Comparison of ENCODE assay signal across 24 mouse cellular contexts in the genomic region with DNA sequence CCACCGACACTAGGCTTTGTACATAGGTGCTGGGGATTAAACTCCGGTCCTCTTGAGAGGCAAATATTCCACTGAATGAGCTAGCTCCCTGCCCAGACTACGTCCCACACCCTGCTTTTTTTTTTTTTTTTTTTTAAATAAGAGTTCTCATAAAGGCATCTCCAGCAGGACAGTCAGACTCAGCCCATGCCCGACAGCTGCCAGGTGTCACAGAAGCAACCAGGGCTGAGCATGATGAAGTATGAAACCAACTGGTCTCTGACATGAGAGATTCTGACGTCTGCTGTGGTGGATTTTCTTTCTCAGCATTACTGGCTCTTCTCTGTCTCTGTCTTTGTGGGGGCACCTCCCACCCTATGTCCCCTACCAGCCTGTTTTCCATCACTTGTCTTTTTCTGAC. TPM values are rescaled to one million over a fixed set of nuclear protein-coding genes. Genes with fewer than 3 reads are reported as not detected.
DNase-seq lines count a peak whose midpoint lies in the region; ATAC-seq and TF ChIP-seq lines count a peak whose summit lies in the region.
"Had no signal": no experiment of that assay in that cellular context is flagged by ENCODE, and none has a peak within 500 bp of the region (broad histone marks: within the 10 kb centered on the region; RNA-seq: fewer than 3 reads in every experiment).

No protein-coding gene starts in this region.

- no peak for DNase-seq in heart, embryonic 10.5 days (ENCODE audit: low spot score)
- DNase-seq in heart, adult 9 months (ENCODE audit: low spot score in 2 of 2), result no peak
- DNase-seq in midbrain, postnatal 0 days (ENCODE audit: low spot score), result no peak
- DNase-seq in cerebellum, postnatal 14 days, result no peak
- DNase-seq: adrenal gland, postnatal 10 days; B cell, adult 2 months; cerebellum, adult 11-12 months; cerebellum, postnatal 36 days; gastrocnemius, postnatal 25 days; left cerebral cortex, postnatal 4 days; liver, embryonic 13.5 days; right cerebral cortex, postnatal 4 days; thymus, postnatal 4 days had no signal

- 67% methylated on average over 5 of the region's 5 CpGs for WGBS in heart, embryonic 10.5 days
- 58% methylated on average over 5 of the region's 5 CpGs for WGBS in intestine, embryonic 15.5 days
- WGBS in intestine, embryonic 16.5 days, result 65% methylated on average over 5 of the region's 5 CpGs
- WGBS in midbrain, embryonic 16.5 days, result 61% methylated on average over 5 of the region's 5 CpGs
- WGBS in midbrain, postnatal 0 days, result 71% methylated on average over 5 of the region's 5 CpGs

- ATAC-seq in intestine, embryonic 15.5 days, result no peak
- no peak for ATAC-seq in intestine, embryonic 16.5 days
- no peak for ATAC-seq in midbrain, embryonic 16.5 days
- ATAC-seq in midbrain, postnatal 0 days (ENCODE audit: low FRiP score), result no peak

- H3K27me3 ChIP-seq in heart, embryonic 10.5 days (ENCODE audit: insufficient read depth, poor library complexity, severe bottlenecking), result peaks cover 8% of the 10 kb centered on the region; the same call in 1 of the 2 replicates
- H3K27me3 ChIP-seq in intestine, embryonic 15.5 days (replicated peaks), result peaks cover 7% of the 10 kb centered on the region; the same call in 1 of the 2 replicates
- no peaks in the 10 kb centered on the region for H3K27me3 ChIP-seq in intestine, embryonic 16.5 days (replicated peaks; ENCODE audit: control insufficient read depth, insufficient read depth, low read length)
- H3K27me3 ChIP-seq in midbrain, embryonic 16.5 days (ENCODE audit: control insufficient read depth, insufficient read depth, low read depth, low read length), result no peaks in the 10 kb centered on the region
- H3K27me3 ChIP-seq in midbrain, postnatal 0 days (ENCODE audit: insufficient read depth, low read length), result no peaks in the 10 kb centered on the region
- H3K27me3 ChIP-seq: neural tube, embryonic 15.5 days had no signal

- no peak overlapping the region for H3K9ac ChIP-seq in intestine, embryonic 15.5 days
- H3K9ac ChIP-seq in intestine, embryonic 16.5 days (ENCODE audit: low read depth, low read length), result no peak overlapping the region
- peak overlapping the region; percentile 10; the same call in 1 of the 2 replicates for H3K9ac ChIP-seq in midbrain, embryonic 16.5 days (ENCODE audit: low read depth, low read length)
- no peak overlapping the region for H3K9ac ChIP-seq in midbrain, postnatal 0 days (replicated peaks; ENCODE audit: low read length, poor library complexity, severe bottlenecking)
- H3K9ac ChIP-seq: liver, embryonic 13.5 days; lung, embryonic 15.5 days; neural tube, embryonic 15.5 days had no signal

- peaks cover 19% of the 10 kb centered on the region for H3K4me1 ChIP-seq in heart, embryonic 10.5 days
- H3K4me1 ChIP-seq in intestine, embryonic 15.5 days (replicated peaks), result no peaks in the 10 kb centered on the region
- no peaks in the 10 kb centered on the region for H3K4me1 ChIP-seq in intestine, embryonic 16.5 days (ENCODE audit: control insufficient read depth, insufficient read depth, low read length)
- no peaks in the 10 kb centered on the region for H3K4me1 ChIP-seq in midbrain, embryonic 16.5 days (ENCODE audit: control insufficient read depth, insufficient read depth, low read length)
- H3K4me1 ChIP-seq in midbrain, postnatal 0 days (ENCODE audit: insufficient read depth, low read length), result no peaks in the 10 kb centered on the region
- H3K4me1 ChIP-seq: lung, embryonic 15.5 days had no signal

- peak overlapping the region; percentile 31; the same call in 1 of the 2 replicates for H3K4me3 ChIP-seq in heart, embryonic 10.5 days
- H3K4me3 ChIP-seq in intestine, embryonic 15.5 days (replicated peaks), result no peak overlapping the region
- H3K4me3 ChIP-seq in intestine, embryonic 16.5 days (ENCODE audit: low read length), result no peak overlapping the region
- no peak overlapping the region for H3K4me3 ChIP-seq in midbrain, embryonic 16.5 days (ENCODE audit: low read depth, low read length)
- no peak overlapping the region for H3K4me3 ChIP-seq in midbrain, postnatal 0 days (ENCODE audit: low read depth, low read length)
- H3K4me3 ChIP-seq: forebrain, embryonic 10.5 days; hindbrain, embryonic 10.5 days; layer of hippocampus, adult 2 months; liver, embryonic 13.5 days; lung, embryonic 15.5 days; neural tube, embryonic 15.5 days had no signal

- no peak for TF ChIP-seq CTCF in midbrain, postnatal 0 days (IDR thresholded peaks at IDR 0.05)

- no peaks in the 10 kb centered on the region for H3K9me3 ChIP-seq in heart, embryonic 10.5 days
- H3K9me3 ChIP-seq in intestine, embryonic 15.5 days, result no peaks in the 10 kb centered on the region
- no peaks in the 10 kb centered on the region for H3K9me3 ChIP-seq in intestine, embryonic 16.5 days (ENCODE audit: control insufficient read depth, low read length)
- no peaks in the 10 kb centered on the region for H3K9me3 ChIP-seq in midbrain, embryonic 16.5 days (replicated peaks; ENCODE audit: control insufficient read depth, low read length, poor library complexity, severe bottlenecking)
- no peaks in the 10 kb centered on the region for H3K9me3 ChIP-seq in midbrain, postnatal 0 days (ENCODE audit: low read length)
- H3K9me3 ChIP-seq: forebrain, embryonic 10.5 days; hindbrain, embryonic 10.5 days; liver, embryonic 13.5 days; lung, embryonic 15.5 days; neural tube, embryonic 15.5 days had no signal

- H3K36me3 ChIP-seq in heart, embryonic 10.5 days, result no peaks in the 10 kb centered on the region
- no peaks in the 10 kb centered on the region for H3K36me3 ChIP-seq in intestine, embryonic 15.5 days
- no peaks in the 10 kb centered on the region for H3K36me3 ChIP-seq in intestine, embryonic 16.5 days (ENCODE audit: control insufficient read depth, insufficient read depth, low read length)
- no peaks in the 10 kb centered on the region for H3K36me3 ChIP-seq in midbrain, embryonic 16.5 days (ENCODE audit: control insufficient read depth, insufficient read depth, low read length)
- no peaks in the 10 kb centered on the region for H3K36me3 ChIP-seq in midbrain, postnatal 0 days (ENCODE audit: insufficient read depth, low read length)
- H3K36me3 ChIP-seq: forebrain, embryonic 10.5 days; hindbrain, embryonic 10.5 days; liver, embryonic 13.5 days; lung, embryonic 15.5 days; neural tube, embryonic 15.5 days had no signal

- peak overlapping the region; percentile 37; the same call in 1 of the 2 replicates for H3K4me2 ChIP-seq in intestine, embryonic 15.5 days (replicated peaks)
- no peak overlapping the region for H3K4me2 ChIP-seq in intestine, embryonic 16.5 days (ENCODE audit: low read depth, low read length)
- no peak overlapping the region for H3K4me2 ChIP-seq in midbrain, embryonic 16.5 days (ENCODE audit: low read length)
- H3K4me2 ChIP-seq in midbrain, postnatal 0 days (ENCODE audit: low read depth, low read length, poor library complexity, severe bottlenecking), result no peak overlapping the region
- H3K4me2 ChIP-seq: liver, embryonic 13.5 days; lung, embryonic 15.5 days; neural tube, embryonic 15.5 days had no signal

- H3K27ac ChIP-seq in heart, embryonic 10.5 days, result 0 out of 2 replicates have a peak overlapping the region, but pooled peaks have one; percentile 52
- H3K27ac ChIP-seq in intestine, embryonic 15.5 days, result no peak overlapping the region
- H3K27ac ChIP-seq in intestine, embryonic 16.5 days (ENCODE audit: low read length), result no peak overlapping the region
- no peak overlapping the region for H3K27ac ChIP-seq in midbrain, embryonic 16.5 days (ENCODE audit: low read length)
- H3K27ac ChIP-seq in midbrain, postnatal 0 days (ENCODE audit: low read depth, low read length), result no peak overlapping the region
- H3K27ac ChIP-seq: forebrain, embryonic 10.5 days; hindbrain, embryonic 10.5 days; layer of hippocampus, adult 2 months; liver, embryonic 13.5 days; lung, embryonic 15.5 days; macrophage; neural tube, embryonic 15.5 days had no signal

RNA-seq across cellular contexts. Expression of a gene that starts 21.5 kb away (rescaled TPM):
- 20.3 and 20.7 TPM in 2 replicates for polyA plus RNA-seq in heart, embryonic 10.5 days (2016; fragmentation: Nextera tagmentation; extraction: Ambion mirVana)
- polyA plus RNA-seq in intestine, embryonic 15.5 days (2015; fragmentation: Nextera tagmentation; extraction: Ambion mirVana), result 13.3 and 16.9 TPM in 2 replicates
- polyA plus RNA-seq in intestine, embryonic 16.5 days (2015; fragmentation: Nextera tagmentation; extraction: Ambion mirVana), result 9.2 and 11.9 TPM in 2 replicates
- 6.1 and 8.1 TPM in 2 replicates for polyA plus RNA-seq in midbrain, embryonic 16.5 days (2015; fragmentation: Nextera tagmentation; extraction: Ambion mirVana)
- 2.7 and 4.1 TPM in 2 replicates for total RNA-seq in midbrain, postnatal 0 days (2014; rRNA removed)
- 4.0 and 4.7 TPM in 2 replicates for polyA plus RNA-seq in midbrain, postnatal 0 days (2015; fragmentation: Nextera tagmentation; extraction: Ambion mirVana)

RNA-seq across cellular contexts. Expression of a gene that starts 35.6 kb away (rescaled TPM):
- polyA plus RNA-seq in heart, embryonic 10.5 days (2016; fragmentation: Nextera tagmentation; extraction: Ambion mirVana), result not detected in 2 replicates
- not detected in 2 replicates for polyA plus RNA-seq in intestine, embryonic 15.5 days (2015; fragmentation: Nextera tagmentation; extraction: Ambion mirVana)
- polyA plus RNA-seq in intestine, embryonic 16.5 days (2015; fragmentation: Nextera tagmentation; extraction: Ambion mirVana), result not detected in 2 replicates
- not detected in 2 replicates for polyA plus RNA-seq in midbrain, embryonic 16.5 days (2015; fragmentation: Nextera tagmentation; extraction: Ambion mirVana)
- total RNA-seq in midbrain, postnatal 0 days (2014; rRNA removed), result not detected in 2 replicates
- 0.15 TPM in 1 of 2 replicates, not detected in the other for polyA plus RNA-seq in midbrain, postnatal 0 days (2015; fragmentation: Nextera tagmentation; extraction: Ambion mirVana)
- total RNA-seq: adrenal gland, postnatal 10 days; gastrocnemius, postnatal 25 days; left cerebral cortex, postnatal 4 days had no signal
- polyA plus RNA-seq: embryonic facial prominence, embryonic 11.5 days; forebrain, embryonic 10.5 days; hindbrain, embryonic 10.5 days; kidney, embryonic 14.5 days; liver, embryonic 13.5 days; lung, embryonic 15.5 days; macrophage; neural tube, embryonic 15.5 days had no signal
